Mouse (Mus musculus) spleen, postnatal 10 days (tissue): Measurements from ENCODE around the gene Emilin2.

Experiments used
- DNase-seq, 2 experiments: peaks; one replicate each; pipeline ENCODE4 v3.0.0; 2021 to 2022; ENCODE audit warnings: low spot score in 2 of 2

Emilin2 gene

DNA sequence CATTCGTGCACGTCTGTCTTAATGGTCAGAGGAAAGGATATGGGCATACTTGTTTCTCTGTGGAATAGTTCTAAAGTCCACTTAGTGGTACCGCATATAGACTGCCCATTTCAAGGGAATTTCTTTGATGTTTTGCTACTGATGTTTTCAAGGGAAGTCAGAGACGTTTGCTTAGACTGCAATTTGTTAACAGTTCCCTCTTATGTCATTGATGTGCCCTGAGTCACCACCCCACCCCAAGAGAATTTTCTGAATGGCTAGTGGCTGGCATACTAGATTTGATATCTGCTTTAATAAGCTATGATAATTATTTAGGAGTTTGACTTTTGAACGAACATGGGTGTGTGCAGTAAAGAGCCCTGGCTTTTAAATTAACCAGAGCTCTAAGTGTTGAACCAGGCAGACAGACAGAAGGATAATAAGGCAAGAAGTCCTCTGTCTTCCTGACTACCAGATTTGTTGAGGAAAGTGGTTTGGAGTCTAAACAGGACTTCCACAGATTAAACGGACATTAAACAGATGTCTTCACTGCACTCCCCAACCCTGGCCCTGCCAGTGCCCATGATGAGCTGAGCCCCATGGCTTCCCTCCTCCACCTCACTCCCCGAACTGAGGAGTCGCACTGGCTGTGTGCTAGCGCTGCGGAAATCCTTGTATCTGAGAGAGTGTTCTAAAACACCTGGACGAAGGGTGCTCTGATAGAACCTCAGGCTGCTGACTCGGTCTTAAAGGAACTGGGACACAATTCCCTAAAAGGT, 105.5 kb downstream of the Emilin2 start:
- DNase-seq = no peak

DNA sequence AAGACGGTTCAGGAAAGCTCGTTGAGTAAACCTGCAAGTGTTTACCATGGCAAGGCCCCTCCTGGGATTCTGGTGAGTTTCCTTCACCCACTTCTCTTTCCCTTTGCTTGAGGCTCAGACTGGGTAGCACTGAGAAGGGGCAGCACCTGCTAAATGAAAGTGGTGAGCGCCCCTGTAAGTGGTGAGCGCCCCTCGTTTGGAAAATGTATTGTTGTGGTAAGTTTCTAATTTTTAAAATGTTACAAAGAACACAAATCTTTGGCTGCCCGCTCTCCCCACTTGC, 107.0 kb downstream of the Emilin2 start:
- no peak for DNase-seq

DNA sequence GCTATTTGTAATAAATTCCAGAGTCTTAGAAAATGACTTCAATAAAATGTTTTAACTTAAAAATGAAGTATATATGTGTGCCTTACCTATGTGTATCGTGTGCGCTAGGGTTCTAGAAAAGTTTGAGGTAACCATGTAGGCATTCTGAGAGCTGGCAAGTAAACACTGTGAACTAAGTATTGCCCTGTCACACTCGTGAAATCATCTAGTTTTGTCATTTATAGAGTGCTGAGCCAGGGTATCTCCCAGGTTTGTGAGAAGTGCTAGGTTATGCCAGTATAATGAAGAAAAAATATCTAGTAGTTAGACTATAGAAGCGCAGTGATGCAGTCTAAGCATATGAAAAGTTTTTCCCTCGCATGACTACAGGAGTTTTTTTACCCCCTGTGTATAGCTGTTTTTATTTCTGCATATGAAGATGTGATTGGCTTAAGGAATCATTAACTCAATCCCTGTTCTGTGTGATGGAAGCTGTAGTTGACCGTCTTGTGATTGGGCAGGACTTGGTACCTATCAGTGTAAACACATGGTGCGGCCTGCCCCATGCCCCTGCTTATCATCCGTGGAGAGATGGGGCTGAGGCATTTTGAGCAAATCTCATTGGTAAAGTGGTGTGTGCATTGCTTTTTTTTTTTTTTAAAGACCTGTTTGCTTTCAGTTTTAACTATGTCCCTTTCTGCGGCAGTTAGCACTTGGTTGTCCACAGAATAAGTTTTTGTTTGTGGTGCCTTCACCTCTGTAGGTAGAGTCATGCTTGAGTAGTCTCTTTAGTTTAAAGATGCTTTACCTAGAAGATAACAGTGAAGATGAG, 107.6 kb downstream of the Emilin2 start:
- peak in 1 of 2 experiments; percentile 65 for DNase-seq
